Mouse (Mus musculus) kidney, postnatal 0 days (tissue): ENCODE data around the gene Bax. TPM values are rescaled to one million over a fixed set of nuclear protein-coding genes. Genes with fewer than 3 reads are reported as not detected.

Experiments used
- ATAC-seq: fragments of 200-750 bp; cut with Nextera tagmentation; replicated peaks from 2 replicates; pipeline ENCODE4 v1.8.0; 2017; ENCODE audit warnings: low read depth, moderate number of reproducible peaks, moderate TSS enrichment, moderate library complexity; ENCODE audit not compliant: low FRiP score
- DNase-seq: peaks from one replicate; pipeline ENCODE4 v3.0.0-alpha.2; 2016; ENCODE audit warnings: low spot score
- H3K27ac ChIP-seq: fragments of 300-500 bp; sonication (generic); 2 replicates; pipeline ENCODE4 v1.5.1; 2014; ENCODE audit warnings: mild to moderate bottlenecking
- H3K27me3 ChIP-seq: fragments of 300-500 bp; sonication (generic); 2 replicates; pipeline ENCODE4 v1.6.1; 2014; ENCODE audit warnings: low read length, mixed read lengths; ENCODE audit not compliant: insufficient read depth
- H3K36me3 ChIP-seq: fragments of 300-500 bp; sonication (generic); 2 replicates; pipeline ENCODE4 v1.6.1; 2014; ENCODE audit warnings: low read length, mixed read lengths; ENCODE audit not compliant: insufficient read depth
- H3K4me1 ChIP-seq: fragments of 300-500 bp; sonication (generic); replicated peaks from 2 replicates; pipeline ENCODE4 v1.6.1; 2014; ENCODE audit warnings: antibody characterized with exemption, low read length, mixed read lengths; ENCODE audit not compliant: insufficient read depth
- H3K4me2 ChIP-seq: fragments of 300-500 bp; sonication (generic); 2 replicates; pipeline ENCODE4 v1.6.1; 2014; ENCODE audit warnings: mild to moderate bottlenecking, low read length, moderate library complexity, mixed read lengths
- H3K4me3 ChIP-seq: fragments of 300-500 bp; sonication (generic); replicated peaks from 2 replicates; pipeline ENCODE4 v1.5.1; 2014; ENCODE audit warnings: low read depth, low read length
- H3K9ac ChIP-seq: fragments of 300-500 bp; sonication (generic); 2 replicates; pipeline ENCODE4 v1.6.1; 2014; ENCODE audit warnings: low read depth, low read length
- H3K9me3 ChIP-seq: fragments of 300-500 bp; sonication (generic); replicated peaks from 2 replicates; pipeline ENCODE4 v1.6.1; 2016; ENCODE audit warnings: low read length, inconsistent platforms, mixed read lengths
- CTCF ChIP-seq: IDR thresholded peaks from 2 replicates; pipeline ENCODE4 v1.5.1; 2016; ENCODE audit warnings: antibody characterized with exemption, low read depth, mild to moderate bottlenecking, moderate library complexity
- WGBS: fragments of 180-500 bp; shearing (Covaris S2); extraction: QIAGEN DNeasy Blood & Tissue Kit; methylation state at CpG from one replicate; pipeline ENCODE4 v1.1.7; 2014; 5-methylcytosine and 5-hydroxymethylcytosine counted together
- polyA plus RNA-seq: library from polyadenylated mRNA; unstranded; fragments of >200 nt; fragmentation: Nextera tagmentation; extraction: Ambion mirVana; gene quantifications from 2 replicates; pipeline ENCODE4 v1.2.1, GENCODE M21; 2015

The Bax gene
- polyA plus RNA-seq, 1 experiment from 2014 or later, result 194 TPM

DNA sequence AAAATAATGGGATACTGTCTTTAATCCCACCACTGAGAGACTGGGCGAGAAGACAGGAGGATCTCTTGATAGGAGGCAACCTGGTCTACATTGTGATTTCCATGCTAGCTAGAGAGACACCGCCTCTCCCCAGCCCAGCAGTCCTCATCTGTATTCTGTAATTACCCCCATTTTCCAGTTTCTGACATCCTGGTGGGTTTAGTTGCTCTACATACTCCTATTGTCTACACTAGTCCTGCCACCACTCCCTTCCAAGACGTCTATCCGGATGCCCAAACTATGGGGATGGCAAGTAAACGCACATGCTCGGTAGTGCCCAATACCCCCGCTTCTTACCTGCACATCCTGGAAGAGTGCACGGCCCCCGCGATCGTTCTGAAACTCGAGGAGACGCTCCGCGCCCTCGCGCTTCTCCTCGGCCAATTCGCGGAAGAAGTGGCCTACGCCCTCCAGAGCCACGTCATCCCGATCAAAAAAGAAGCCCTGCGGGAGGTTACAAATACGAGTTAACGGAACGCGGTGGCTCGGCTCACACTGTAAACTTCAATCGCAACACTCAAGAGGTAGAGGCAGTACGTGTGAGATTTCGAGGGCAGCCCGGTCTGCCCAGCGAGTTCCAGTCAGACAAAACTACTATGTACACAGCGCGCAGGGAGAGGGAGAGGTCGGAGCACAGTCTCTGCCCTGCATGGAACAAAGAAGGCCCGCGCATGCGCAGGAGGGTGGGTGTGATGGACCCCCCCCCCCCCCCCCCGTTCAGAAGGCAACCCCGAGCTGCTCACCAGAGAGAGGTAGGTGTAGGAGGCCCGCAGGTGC is 7.7 kb downstream of the Bax start:
- Histone ChIP-seq H3K27ac (peak overlapping the region; percentile 88), H3K9me3 (no peaks in the 10 kb centered on the region), H3K9ac (peak overlapping the region; percentile 80), H3K27me3 (no peaks in the 10 kb centered on the region), H3K36me3 (peaks cover 16% of the 10 kb centered on the region; the same call in 1 of the 2 replicates), H3K4me3 (peak overlapping the region; percentile 83), H3K4me1 (peaks cover 22% of the 10 kb centered on the region), H3K4me2 (peak overlapping the region; percentile 85)
- TF ChIP-seq CTCF, result no peak
- ATAC-seq (peak; percentile 22), DNase-seq (peak; percentile 90)
- under 1% methylated on average over 41 of the region's 43 CpGs for WGBS

DNA sequence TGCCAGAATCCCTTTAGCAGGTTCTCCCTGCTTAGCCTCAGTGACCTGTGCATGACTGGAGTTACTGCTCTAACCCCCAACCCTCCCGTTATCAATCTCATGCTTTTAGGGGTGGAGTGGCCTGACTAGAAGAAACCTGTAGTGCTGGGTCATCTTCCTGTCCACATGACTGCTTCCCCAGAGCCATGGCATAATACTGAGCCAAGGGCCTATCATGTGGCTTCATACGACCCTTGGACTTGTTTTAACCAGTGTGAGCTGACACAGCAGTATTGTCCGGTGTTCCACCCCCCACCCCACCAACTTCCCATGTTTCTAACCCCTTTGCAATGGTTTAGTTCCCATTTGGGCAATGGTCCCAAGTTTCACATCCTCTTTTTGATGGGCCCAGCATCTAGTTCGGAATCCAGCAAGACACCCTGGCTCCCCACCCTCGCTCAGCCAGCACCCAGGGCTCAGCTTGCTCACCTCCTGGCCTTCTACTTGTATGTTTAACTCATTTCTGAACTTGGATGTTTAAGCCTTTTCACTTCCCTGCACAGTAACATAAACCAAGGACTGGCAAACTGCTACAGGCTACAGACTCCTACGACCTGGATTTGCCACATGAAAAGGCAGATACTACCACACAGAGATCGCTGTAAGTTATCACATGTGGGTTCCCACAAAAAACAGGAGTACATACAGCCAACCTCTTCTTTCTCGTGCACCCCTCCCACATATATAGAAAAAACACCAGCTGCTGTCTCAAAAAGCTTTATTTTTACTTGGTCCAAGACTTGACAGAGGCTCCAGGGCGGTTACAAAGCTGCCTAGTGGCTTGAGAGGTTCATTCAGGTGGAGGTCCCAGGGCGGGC is 9.3 kb downstream of the Bax start:
- TF ChIP-seq CTCF, result no peak
- DNase-seq (no peak), ATAC-seq (peak; percentile 49)
- Histone ChIP-seq H3K27me3 (no peaks in the 10 kb centered on the region), H3K4me1 (peaks cover 22% of the 10 kb centered on the region), H3K36me3 (peaks cover 20% of the 10 kb centered on the region; the same call in 1 of the 2 replicates), H3K9me3 (no peaks in the 10 kb centered on the region), H3K4me3 (peak overlapping the region; percentile 83), H3K9ac (peak overlapping the region; percentile 80; the same call in 1 of the 2 replicates), H3K4me2 (peak overlapping the region; percentile 85), H3K27ac (peak overlapping the region; percentile 88)
- 37% methylated on average over 9 of the region's 10 CpGs for WGBS

DNA sequence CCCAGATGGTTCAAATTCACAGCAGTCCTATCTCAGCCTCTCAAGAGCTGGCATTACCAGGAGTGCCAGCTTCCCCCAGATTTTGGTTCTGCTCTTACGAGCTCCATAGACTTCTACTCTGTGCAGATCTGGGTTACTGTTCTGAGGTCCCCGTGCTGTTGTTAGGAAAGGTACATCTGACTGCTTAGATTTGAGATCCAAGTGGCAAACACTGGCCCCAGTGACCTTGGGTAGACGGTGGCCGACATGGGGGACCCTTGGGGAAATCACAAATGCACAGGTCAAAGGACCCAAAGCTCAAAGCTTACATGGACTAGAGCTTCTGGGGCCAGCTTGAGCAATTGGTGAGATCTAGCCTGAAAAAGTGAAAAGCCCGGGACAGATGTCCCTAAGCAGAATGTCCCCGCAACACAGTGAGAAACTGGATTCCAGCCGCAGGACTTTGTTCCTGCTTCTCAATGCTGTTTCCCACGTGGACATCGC is 9.9 kb downstream of the Bax start:
- no peak overlapping the region for H3K9ac ChIP-seq
- H3K9me3 ChIP-seq, result no peaks in the 10 kb centered on the region
- peaks cover 22% of the 10 kb centered on the region for H3K4me1 ChIP-seq
- H3K27ac ChIP-seq, result peak overlapping the region; percentile 5; the same call in 1 of the 2 replicates
- no peaks in the 10 kb centered on the region for H3K27me3 ChIP-seq
- H3K4me3 ChIP-seq, result no peak overlapping the region
- TF ChIP-seq CTCF, result no peak
- H3K36me3 ChIP-seq, result peaks cover 20% of the 10 kb centered on the region; the same call in 1 of the 2 replicates
- DNase-seq, result no peak
- 36% methylated on average over 9 of the region's 9 CpGs for WGBS
- peak overlapping the region; percentile 85; the same call in 1 of the 2 replicates for H3K4me2 ChIP-seq
- no peak for ATAC-seq

DNA sequence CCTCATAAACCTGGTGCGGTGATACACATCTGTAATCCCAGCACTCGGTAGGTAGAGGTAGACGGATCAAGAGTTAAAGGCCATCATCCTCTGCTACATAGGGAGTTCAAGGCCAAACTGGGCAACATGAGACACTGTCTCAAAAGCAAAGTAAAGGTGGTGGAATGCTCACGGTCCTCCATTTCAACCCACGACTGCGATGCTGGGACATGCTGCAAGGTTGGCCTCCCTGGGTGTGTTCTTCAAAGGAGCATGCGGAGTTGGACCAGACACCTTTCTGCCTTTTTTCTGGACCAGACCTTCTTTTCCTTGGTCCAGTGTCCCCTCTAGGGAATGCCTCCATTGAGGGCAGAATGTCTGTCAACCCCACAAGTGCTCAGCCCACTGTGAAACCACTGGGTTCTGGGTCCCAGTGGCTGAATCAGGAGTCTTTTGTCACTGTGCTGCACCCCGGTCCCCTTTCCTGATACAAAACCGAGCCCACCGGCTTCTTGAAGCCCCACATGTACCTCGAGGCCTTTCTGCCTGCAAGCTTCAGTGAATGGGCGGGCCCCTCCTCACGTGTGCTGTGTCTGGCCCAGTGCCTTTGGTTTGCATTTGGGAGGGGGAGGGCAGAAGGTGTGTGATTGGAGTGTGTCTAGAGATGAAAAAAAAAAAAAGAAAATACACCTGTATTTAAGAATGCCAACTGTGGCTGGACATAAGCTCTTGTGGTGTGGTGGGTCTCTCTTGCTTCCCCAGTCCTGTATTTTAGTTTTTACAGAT is 10.6 kb downstream of the Bax start:
- Histone ChIP-seq H3K4me3 (no peak overlapping the region), H3K4me2 (no peak overlapping the region), H3K27ac (no peak overlapping the region), H3K9ac (no peak overlapping the region), H3K36me3 (peaks cover 20% of the 10 kb centered on the region; the same call in 1 of the 2 replicates), H3K27me3 (no peaks in the 10 kb centered on the region), H3K4me1 (peaks cover 21% of the 10 kb centered on the region), H3K9me3 (no peaks in the 10 kb centered on the region)
- no peak for ATAC-seq
- DNase-seq, result no peak
- 77% methylated on average over 13 of the region's 13 CpGs for WGBS
- TF ChIP-seq CTCF, result no peak

DNA sequence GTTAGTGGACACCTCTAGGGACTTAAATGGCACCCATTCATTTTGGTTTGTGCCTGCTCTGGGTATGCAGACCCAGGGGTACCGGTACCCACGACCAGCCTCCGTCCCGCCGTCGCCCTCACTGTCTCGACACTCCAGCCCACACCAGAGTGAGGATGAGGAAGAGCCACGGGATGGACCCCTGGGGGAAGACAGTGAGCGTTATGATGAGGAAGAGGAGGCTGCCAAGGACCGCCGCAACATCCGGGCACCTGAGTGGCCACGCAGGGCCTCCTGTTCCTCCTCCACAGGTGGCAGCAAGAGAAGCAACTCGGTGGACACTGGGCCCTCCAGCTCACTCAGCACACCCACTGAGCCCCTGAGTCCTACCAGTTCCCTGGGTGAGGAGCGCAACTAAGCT is 11.7 kb downstream of the Bax start:
- WGBS, result 94% methylated on average over 15 of the region's 15 CpGs
- H3K36me3 ChIP-seq, result peaks cover 23% of the 10 kb centered on the region; the same call in 1 of the 2 replicates
- no peak overlapping the region for H3K4me3 ChIP-seq

More for the DNA sequence above, 11.7 kb downstream of the Bax start:
- ATAC-seq (no peak), DNase-seq (no peak)
- no peak overlapping the region for H3K9ac ChIP-seq
- no peaks in the 10 kb centered on the region for H3K27me3 ChIP-seq
- H3K27ac ChIP-seq, result no peak overlapping the region
- peaks cover 11% of the 10 kb centered on the region; the same call in 1 of the 2 replicates for H3K4me1 ChIP-seq
- H3K4me2 ChIP-seq, result no peak overlapping the region
- no peak for TF ChIP-seq CTCF
- no peaks in the 10 kb centered on the region for H3K9me3 ChIP-seq
